Mouse (Mus musculus): ENCODE data around the gene Gpd1l. TPM values are rescaled to one million over a fixed set of nuclear protein-coding genes. Genes with fewer than 3 reads are reported as not detected.
"Not testable (repeated sequence)": the region's sequence is repeated elsewhere in the genome, so short reads cannot be mapped to it uniquely, and the experiment has no call there.

Gpd1l gene
- total RNA-seq (2021), result 10 to 100 TPM; 42.1 to 45.1 TPM

DNA sequence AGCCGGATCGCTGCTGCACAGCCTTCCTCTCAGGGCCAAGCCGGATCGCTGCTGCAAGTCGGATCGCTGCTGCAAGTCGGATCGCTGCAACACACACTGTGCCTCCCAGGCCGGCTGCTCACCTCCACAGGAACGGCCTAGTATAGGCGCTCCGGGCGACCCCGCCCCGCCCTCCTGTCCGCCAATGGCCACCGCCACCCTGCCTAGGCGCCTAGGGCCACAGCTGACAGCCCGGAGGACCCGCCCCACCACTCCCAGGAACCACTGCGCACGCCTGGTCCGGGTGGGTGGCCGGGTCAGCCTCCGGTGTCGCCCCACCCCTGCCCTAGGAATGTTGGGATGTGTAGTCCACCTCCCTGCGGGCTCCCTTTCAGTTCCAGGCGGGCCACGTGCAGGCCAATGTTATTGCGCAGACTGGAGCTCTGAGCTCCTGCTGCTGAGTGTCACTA lies at the start of gene Gpd1l:
Gene Gpd1l, minus strand, starts transcription at position 265 of the 449 bp plus-strand sequence.
- peak; percentile 97 for DNase-seq (ENCODE audit: low spot score)
- intact Hi-C loops (cut with DNase I), result loop anchor here (2.0 to 10.0 kb wide), 2 partner anchors 21 to 289 kb away; partner anchors contain the start of gene Cnot10

DNA sequence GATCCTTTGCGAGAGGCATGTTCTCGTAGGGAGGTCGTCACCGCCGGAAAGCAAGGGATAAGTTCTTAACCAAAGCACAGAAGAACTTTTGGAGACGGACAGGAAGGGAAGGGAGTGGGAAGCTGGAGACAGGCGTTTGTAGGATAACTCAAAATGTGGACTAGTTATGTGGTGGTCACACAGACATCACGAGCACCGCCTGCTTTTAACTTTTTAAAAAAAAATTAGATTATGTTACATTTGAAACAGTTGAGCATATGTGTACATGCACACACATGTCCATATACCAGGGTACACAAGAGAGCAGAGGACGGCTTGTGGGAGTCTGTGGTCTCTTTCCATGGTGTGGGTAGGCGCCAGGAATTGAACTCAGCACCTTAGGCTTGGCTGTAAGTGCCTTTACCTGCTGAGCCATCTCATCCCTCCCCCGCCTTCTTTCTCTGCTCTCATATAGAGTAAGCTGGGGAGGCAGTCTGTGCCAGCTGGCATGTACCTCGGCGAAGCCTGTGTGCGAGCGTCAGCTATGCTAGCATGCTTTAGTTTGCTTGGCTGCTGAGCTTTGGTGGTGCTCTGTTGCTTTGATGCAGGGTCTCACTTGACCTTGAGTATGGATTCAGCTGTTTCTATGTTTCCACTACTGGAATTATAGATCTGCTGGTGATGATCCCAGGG lies 49.0 kb upstream of the Gpd1l start, which contains the start of gene Rps27rt:
Gene Rps27rt, minus strand, starts transcription at position 51 of the 672 bp plus-strand sequence.
- intact Hi-C loops (cut with DNase I), result no loop called here
- no peak for DNase-seq (ENCODE audit: low spot score)

DNA sequence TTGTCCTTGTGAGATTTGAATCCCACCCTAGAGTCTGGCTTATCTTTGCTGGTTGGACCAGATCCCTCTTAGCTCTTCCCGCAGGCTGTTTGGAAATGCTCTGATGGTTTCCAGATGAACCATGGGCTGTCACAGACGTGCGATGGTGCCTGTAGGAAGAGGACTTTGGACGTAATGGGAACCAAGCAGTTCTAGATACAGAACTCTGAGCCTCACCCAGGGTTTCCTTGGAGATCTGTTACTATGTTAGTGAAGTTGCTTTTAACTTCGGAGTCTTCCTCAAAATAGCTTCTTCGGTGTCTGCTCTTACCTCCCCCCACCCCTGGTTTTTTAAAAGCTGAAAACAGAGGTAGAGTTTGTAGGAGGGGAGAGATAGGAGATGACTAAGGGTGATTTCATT lies 46.2 kb upstream of the Gpd1l start:
- DNase-seq (ENCODE audit: low spot score), result no peak
- intact Hi-C loops (cut with DNase I), result no loop called here

DNA sequence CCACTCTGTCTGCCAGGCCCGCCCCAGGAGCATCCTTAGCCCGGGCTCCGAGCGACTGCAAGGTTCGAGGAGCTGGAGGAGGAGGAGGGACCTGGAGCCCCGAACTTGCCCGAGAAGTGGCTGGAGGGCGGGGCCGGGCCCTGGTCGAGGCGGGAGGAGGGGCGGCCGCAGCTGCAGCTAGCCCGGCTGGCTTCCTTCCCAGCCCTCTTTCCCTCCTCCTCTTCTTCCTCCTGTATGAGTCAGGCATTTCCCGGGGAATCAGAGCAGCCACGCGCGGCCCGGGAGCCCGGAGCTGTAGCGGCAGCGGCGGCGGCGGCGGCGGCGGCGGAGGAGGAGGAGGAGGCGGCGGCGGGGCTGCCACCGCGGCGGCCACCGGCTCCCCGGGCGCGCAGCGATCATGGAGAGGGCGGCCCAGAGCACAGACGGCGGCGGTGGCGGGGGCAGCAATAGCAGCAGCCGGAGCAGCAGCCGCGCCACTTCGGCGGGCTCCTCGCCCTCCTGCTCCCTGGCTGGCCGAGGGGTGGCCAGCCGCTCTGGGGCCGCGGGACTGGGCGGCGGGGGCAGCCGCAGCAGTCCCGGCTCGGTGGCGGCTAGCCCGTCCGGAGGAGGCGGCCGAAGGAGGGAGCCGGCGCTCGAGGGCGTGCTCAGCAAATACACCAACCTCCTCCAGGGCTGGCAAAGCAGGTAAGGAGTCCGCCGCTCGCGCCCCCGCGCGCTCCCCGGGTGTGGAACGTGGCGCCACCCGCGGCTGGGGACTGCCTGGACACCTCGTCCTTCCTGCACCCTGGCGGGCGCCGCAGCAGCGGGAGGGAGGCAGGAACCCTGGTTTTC lies 44.7 kb upstream of the Gpd1l start, which contains the start of gene Osbpl10:
Gene Osbpl10, plus strand, starts transcription at position 289 of the 831 bp plus-strand sequence.
- intact Hi-C loops (cut with DNase I), result no loop called here
- peak; percentile 71 for DNase-seq (ENCODE audit: low spot score)

DNA sequence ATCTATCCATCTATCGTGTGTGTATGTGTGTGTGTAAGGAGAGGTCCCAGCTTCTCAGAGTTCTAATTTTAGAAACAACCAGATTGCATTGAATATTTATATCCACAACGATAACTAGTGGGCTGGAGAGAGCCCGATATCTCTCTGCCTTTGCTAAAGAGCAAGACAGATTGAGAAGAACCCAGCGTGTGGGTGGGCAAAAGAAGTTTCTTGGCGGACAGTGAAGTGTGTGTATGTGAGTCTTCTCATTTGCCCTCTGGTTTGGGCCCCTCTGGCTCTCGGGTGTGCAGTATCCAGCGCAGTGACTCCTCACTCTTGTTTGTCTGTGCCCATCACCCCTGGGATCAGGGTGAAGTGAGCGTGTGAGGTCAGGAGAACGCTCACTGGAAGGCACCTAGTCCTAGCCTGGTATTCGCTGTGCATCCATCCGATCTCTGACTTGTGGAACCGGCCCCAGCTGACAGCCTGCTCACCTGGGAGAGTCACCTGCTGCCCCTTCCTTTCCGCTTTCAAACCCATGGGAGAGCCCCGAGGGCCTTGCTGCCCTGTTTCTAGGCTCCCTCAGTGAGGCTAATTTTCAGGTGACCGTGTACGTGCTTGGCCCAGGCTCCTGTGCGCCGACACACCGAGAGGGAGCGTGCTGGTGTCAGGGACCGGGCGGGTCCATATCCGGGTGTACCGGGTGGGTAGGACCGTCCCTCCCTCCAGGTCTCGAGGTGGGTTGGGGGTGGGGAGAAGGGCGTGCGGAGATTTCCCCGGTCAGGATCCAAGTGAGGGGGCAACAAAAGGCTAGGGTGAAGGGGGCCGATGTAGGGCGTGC lies 43.9 kb upstream of the Gpd1l start:
- no peak for DNase-seq (ENCODE audit: low spot score)
- intact Hi-C loops (cut with DNase I), result no loop called here

DNA sequence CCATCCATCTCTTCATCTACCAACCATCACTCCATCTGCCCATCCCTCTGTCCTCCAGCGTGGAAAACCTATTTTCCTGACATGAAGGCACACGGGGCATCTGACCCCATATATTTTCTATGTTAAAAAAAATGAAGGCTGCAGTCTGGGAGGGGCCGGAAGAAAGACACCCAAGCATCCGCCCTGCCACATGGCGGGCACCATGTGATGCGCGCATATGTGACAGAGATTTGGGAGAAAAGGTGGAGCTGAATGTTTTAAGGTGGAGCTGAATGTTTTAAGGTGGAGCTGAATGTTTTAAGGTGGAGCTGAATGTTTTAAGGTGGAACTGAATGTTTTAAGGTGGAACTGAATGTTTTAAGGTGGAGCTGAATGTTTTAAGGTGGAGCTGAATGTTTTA lies 32.5 kb upstream of the Gpd1l start:
- intact Hi-C loops (cut with DNase I); DNase-seq (ENCODE audit: low spot score): not testable (repeated sequence)

DNA sequence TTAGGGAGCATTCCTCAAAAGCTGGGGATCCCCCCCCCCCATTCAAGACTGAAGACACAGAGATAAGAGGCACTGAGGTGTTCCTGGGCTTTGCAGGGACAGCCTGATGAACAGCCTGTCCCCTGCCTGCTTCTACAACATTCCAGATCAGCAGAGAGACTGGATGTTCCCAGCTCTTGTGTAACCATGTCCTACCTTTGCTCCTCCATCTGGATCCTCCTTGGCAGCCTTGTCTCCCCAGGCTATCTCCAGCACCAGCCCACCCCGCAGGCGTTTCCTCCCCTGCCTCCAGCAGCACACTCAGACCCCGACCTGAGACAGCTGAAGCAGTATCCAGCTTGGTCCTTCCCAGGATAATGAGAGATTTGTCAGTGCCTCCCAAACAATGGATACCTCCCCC lies 30.3 kb upstream of the Gpd1l start:
- DNase-seq (ENCODE audit: low spot score), result no peak
- intact Hi-C loops (cut with DNase I), result no loop called here

DNA sequence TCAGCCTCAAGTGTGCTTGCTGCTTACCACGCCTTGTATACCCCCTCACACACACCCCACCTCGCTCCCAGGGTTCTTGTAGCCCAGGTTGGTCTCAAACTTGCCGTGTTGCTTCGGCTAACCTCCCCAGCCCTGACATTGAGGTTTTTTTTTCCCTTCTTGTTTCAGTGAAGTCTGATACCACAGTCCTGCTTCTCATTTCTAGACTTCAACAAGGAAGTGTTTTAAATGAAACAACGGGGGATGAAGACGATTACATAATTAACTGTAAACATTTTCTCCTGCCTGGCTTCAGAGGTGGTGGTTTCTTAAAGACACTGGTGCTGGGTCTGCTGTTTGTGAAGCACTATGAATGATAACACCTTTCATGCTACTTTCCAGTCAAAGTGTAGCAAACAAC lies 27.1 kb upstream of the Gpd1l start:
- intact Hi-C loops (cut with DNase I), result no loop called here
- DNase-seq (ENCODE audit: low spot score), result no peak

DNA sequence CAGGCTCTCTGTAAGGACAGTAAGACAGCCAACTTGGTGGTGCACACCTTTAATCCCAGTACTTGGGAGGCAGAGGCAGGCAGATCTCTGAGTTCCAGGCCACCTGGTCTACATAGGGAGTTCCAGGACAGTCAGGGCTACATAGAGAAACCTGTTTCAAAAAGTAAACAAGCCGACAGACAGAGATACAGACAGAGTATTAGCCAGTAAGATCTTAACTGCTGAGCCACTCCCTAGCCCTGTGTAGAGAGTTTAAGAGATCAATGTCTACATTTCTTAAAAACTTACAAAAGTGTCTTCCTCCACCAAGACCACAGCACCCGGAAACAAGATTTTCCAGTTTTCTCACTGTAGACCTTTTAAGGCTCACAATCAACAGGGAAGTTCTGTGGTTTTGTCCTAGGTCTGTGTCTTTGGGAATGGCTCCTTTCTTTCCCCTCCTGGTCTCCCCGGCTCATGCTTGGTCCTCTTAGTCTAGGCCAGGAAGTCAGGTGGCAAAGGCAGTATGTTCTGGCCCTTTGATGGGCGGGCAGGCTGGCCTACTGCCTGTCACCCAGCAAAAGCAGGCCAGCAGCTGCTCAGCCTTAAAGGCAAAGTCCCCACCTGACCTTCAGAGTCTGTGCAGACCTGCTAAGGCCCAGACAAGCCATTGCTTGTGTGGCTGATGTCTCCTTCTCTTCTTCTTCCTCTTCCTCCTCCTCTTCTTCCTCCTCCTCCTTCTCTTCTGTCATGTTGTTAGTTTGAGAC lies 26.4 kb upstream of the Gpd1l start:
- intact Hi-C loops (cut with DNase I), result no loop called here
- no peak for DNase-seq (ENCODE audit: low spot score)

DNA sequence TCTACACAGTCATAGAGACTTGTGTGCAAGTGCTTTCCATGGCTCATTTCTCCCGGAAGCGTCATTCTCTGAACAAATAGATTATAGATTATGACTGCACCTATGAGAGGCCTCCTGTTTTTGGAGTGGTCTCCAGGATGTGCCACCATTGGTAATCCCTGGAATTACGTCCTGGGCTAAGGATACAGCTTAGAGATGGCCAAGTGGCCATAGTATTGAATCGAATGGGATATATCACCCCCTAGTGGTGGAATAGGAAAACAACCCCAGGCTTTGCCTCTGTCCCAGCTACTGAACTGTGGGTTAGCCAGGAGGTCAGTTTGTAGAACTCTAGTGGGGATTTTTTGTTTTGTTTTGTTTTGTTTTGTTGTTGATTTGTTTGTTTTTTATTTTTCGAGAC lies 23.2 kb upstream of the Gpd1l start:
- no peak for DNase-seq (ENCODE audit: low spot score)
- intact Hi-C loops (cut with DNase I), result loop anchor here (1.0 to 5.0 kb wide), 3 partner anchors 44 to 205 kb away; no protein-coding TSS in a partner anchor

DNA sequence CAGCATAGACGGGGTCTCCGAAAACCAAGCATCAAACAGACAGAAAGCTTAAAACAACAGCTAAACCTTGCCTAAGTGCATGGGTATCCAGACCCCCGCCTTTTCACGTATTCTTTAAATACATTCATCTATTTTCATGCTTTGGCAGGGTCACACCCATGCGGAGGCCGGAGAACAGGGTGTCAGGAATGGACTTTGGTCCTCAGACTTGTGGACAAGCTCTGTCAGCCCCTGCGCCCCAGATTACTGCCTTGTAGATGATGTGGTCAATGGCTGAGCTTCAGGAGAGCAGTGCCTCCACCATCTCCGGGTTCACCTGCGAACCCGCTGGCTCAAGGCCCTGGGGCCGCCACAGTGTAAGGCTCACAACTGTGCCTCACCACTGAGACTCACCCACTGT lies 21.6 kb upstream of the Gpd1l start:
- no peak for DNase-seq (ENCODE audit: low spot score)
- intact Hi-C loops (cut with DNase I), result loop anchor here (2.0 to 5.0 kb wide), 2 partner anchors 21 to 203 kb away; no protein-coding TSS in a partner anchor

DNA sequence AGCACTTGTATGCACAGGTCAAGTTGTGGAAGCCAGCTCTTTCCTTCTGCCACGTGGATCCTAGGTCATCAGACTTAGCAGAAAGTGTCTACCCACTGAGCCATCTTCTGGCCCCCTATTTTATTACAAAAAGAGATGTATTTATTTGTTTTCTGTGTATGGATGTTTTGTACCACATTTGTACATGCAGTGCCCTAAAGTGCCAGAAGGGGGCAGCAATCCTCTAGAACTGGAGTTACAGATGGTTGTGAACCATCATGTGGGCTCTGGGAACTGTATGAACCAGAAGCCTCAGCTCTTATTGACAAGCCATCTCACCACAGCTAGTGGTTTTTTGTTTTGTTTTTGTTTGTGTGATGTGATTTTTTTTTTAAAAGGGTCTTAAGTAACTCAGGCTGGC lies 19.1 kb upstream of the Gpd1l start:
- DNase-seq (ENCODE audit: low spot score), result no peak
- intact Hi-C loops (cut with DNase I), result no loop called here

DNA sequence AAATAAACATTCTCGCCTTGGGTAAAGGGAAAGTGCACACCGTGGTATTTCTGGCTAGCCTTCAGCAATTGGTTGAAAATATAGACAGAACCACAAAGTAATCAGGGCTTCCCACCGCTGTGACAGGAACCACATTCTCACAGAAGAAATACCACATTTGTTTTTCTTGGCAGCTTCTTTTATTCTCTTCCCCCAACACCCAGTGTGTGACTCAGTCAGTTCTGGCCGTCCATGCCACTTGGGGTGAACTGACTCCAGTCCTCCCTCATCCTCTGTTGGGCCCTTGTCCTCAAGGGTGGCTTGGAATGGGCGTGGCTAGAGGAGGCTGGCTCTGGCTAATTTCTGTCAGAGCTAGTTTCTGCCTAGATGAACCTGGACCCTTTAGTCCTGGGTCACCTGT lies 14.6 kb upstream of the Gpd1l start:
- DNase-seq (ENCODE audit: low spot score), result peak; percentile 23
- intact Hi-C loops (cut with DNase I), result no loop called here

DNA sequence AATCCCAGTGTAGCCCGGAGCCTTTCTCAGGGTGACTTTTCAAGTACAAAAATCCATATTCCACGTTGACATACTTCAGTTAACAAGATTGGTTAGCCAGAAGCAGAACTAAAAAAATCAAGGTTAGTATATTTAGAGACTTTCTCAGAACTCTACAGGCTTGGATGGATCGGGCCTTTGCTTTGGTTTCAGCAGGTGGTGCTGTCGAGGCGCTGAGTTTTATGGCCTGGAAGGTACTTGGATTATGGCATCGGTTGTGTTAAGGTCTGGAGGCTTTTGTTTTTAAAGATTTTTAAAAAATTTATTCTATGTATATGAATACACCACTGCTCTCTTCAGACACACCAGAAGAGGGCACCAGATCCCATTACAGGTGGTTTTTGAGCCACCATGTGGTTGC lies 11.8 kb upstream of the Gpd1l start:
- no peak for DNase-seq (ENCODE audit: low spot score)
- intact Hi-C loops (cut with DNase I), result no loop called here

DNA sequence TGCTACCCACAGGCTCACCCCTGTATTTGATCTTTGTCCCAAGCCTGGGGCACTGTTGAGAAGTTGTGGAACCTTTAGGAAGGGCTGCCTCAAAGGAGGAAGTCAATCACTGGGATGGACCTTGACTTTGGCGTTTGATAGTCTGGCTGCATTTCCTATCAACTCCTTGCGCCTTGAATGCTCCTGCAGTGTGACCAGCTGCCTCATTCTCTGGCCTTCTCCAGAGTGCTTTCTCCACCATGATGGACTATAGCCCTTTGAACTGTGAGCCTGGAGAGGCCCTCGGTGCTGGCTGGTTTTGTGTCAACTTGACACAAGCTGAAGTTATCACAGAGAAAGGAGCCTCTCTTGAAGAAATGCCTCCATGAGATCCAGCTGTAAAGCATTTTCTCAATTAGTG lies 10.9 kb upstream of the Gpd1l start:
- no peak for DNase-seq (ENCODE audit: low spot score)
- intact Hi-C loops (cut with DNase I), result no loop called here

DNA sequence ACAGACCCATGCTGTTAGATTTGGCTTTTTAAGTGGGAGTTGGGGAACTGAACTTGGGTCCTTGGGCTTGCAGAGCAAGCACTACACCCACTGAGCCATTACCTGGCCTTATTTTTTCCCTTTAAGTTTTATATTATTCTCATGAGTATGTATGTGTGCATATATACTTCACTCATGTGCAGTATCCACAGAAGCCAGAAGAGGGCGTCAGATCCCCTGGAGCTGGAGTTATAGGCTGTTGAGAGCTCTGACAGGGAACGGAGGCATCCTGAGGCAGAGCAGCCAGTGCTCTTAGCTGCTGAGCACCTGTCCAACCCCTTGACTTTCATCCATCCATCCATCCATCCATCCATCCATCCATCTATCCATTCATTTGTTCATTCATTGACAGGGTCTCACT lies 2.9 kb upstream of the Gpd1l start:
- no peak for DNase-seq (ENCODE audit: low spot score)
- intact Hi-C loops (cut with DNase I), result loop anchor here (10.0 kb wide), 1 partner anchor 292 kb away; the partner anchor contains the start of gene Cnot10

DNA sequence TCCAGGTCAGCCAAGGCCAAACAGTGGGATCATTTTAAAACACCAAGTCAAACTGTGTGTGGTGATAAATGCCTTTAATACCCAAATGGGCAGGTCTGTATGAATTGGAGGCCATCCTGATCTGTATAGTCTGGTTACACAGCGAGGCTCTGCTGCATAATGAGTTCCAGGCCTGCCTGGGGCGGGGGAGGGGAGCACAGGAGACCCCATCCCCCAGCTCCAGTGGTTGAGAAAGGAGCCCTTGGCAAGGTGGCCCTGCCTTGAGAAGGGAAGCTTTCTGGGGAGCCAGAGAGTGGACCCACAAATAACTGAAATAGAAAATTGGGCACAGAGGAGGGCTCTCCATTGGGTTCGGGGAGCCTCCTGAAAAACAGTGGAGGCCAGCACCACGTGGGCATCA lies 1.5 kb upstream of the Gpd1l start:
- intact Hi-C loops (cut with DNase I), result loop anchor here (2.0 to 10.0 kb wide), 2 partner anchors 19 to 291 kb away; partner anchors contain the start of gene Cnot10
- no peak for DNase-seq (ENCODE audit: low spot score)

DNA sequence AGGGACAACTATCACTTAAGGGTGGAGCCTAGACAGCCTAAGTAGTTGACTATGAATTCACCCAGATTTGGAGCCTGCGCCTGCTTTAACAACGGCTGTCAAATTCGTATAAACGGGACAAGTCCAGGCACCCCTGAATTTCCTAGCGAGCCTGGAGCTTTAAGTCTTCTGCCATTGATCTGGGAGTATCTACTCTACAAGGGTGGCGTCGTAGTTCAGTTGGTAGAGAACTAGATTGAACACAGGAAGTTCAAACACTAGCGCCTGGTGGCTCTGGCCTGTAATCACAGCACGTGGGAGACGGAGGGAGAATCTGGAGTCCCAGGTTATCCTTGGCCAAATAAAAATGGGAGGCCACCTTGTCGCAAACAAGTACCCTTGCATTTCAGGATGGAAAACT lies 444 bp upstream of the Gpd1l start:
- intact Hi-C loops (cut with DNase I), result loop anchor here (2.0 to 10.0 kb wide), 2 partner anchors 21 to 289 kb away; partner anchors contain the start of gene Cnot10

DNA sequence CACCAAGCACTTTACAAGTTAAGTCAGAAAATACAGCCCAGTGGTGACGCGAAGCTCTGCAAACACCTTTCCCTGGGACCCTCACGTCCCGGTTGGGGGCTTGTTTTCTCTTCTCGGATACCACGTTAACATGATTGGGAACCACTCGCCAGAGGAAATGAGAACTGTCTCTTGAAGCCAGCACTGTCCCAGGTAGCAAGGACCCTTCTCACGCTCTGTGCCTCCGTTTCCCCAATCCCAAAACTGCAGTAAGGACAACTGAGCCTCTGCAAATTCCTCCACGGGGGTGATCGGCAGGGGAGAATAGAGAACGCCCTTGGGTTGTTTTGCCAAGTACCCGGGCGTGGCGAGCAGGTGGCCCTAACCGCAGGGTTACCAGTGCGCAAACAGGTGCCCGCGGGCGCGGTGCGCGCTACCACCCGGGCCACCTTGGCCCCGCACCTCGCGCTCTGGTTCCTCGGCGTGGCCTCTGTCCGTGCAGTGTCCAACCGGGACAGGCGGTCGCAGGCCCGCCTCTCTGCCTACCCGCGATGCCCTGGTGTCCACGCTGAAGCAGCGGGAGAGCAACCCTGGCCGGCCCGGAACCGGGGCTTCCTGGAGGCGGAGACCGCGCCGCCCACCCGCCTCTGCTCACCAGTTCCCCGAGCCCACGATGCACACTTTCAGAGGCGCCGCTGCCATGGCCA lies 607 bp downstream of the Gpd1l start:
- intact Hi-C loops (cut with DNase I), result loop anchor here (10.0 kb wide), 1 partner anchor 288 kb away; the partner anchor contains the start of gene Cnot10
- DNase-seq (ENCODE audit: low spot score), result no peak

More for the DNA sequence above, 444 bp upstream of the Gpd1l start:
- no peak for DNase-seq (ENCODE audit: low spot score)

All from heart, postnatal 25 days (tissue).